Mouse (Mus musculus) heart, embryonic 15.5 days (tissue): ENCODE results near the gene Txnip. TPM values are rescaled to one million over a fixed set of nuclear protein-coding genes. Genes with fewer than 3 reads are reported as not detected.

Experiments
- ATAC-seq: fragments of 200-750 bp; cut with Nextera tagmentation; replicated peaks from 2 replicates; pipeline ENCODE4 v1.8.0; 2017; ENCODE audit warnings: low read depth, moderate TSS enrichment; ENCODE audit not compliant: insufficient number of reproducible peaks, insufficient read depth, low FRiP score
- H3K27ac ChIP-seq: fragments of 300-500 bp; sonication (generic); 2 replicates; pipeline ENCODE4 v1.5.1; 2015; ENCODE audit warnings: mild to moderate bottlenecking, inconsistent platforms
- H3K27me3 ChIP-seq: fragments of 300-500 bp; sonication (generic); 2 replicates; pipeline ENCODE4 v1.6.1; 2015; ENCODE audit warnings: inconsistent platforms
- H3K36me3 ChIP-seq: fragments of 300-500 bp; sonication (generic); 2 replicates; pipeline ENCODE4 v1.6.1; 2015; ENCODE audit warnings: mild to moderate bottlenecking, inconsistent platforms
- H3K4me1 ChIP-seq: fragments of 300-500 bp; sonication (generic); replicated peaks from 2 replicates; pipeline ENCODE4 v1.6.1; 2015; ENCODE audit warnings: inconsistent platforms
- H3K4me2 ChIP-seq: fragments of 300-500 bp; sonication (generic); 2 replicates; pipeline ENCODE4 v1.6.1; 2015; ENCODE audit warnings: inconsistent platforms, mild to moderate bottlenecking, moderate library complexity
- H3K4me3 ChIP-seq: fragments of 300-500 bp; sonication (generic); 2 replicates; pipeline ENCODE4 v1.5.1; 2015; ENCODE audit warnings: mild to moderate bottlenecking, inconsistent platforms
- H3K9ac ChIP-seq: fragments of 300-500 bp; sonication (generic); 2 replicates; pipeline ENCODE4 v1.6.1; 2015; ENCODE audit warnings: mild to moderate bottlenecking, inconsistent platforms
- H3K9me3 ChIP-seq: fragments of 300-500 bp; sonication (generic); replicated peaks from 2 replicates; pipeline ENCODE4 v1.6.1; 2016; ENCODE audit warnings: inconsistent platforms
- WGBS: fragments of 180-500 bp; shearing (Covaris S2); methylation state at CpG from one replicate; pipeline ENCODE4 v1.1.7; 2015; ENCODE audit warnings: mixed read lengths; 5-methylcytosine and 5-hydroxymethylcytosine counted together
- polyA plus RNA-seq: library from polyadenylated mRNA; unstranded; fragments of >200 nt; fragmentation: Nextera tagmentation; extraction: Ambion mirVana; gene quantifications from 2 replicates; pipeline ENCODE4 v1.2.1, GENCODE M21; 2015

The Txnip gene
- polyA plus RNA-seq, 1 experiment from 2014 or later, result 208 TPM

- Histone ChIP-seq H3K4me3 (no peak overlapping the region), H3K9ac (no peak overlapping the region), H3K4me2 (no peak overlapping the region), H3K27ac (peak overlapping the region; percentile 38; the same call in 1 of the 2 replicates), H3K36me3 (no peaks in the 10 kb centered on the region), H3K9me3 (no peaks in the 10 kb centered on the region), H3K27me3 (no peaks in the 10 kb centered on the region), H3K4me1 (peaks cover 48% of the 10 kb centered on the region)
- ATAC-seq, result no peak
- WGBS, result 72% methylated on average over 4 of the region's 4 CpGs
These were observed 21.5 kb downstream of the Txnip start for GRCm38 (mm10) chr3:96579239-96579750.

- Histone ChIP-seq H3K27me3 (no peaks in the 10 kb centered on the region), H3K4me2 (peak overlapping the region; percentile 59), H3K9ac (peak overlapping the region; percentile 43; the same call in 1 of the 2 replicates), H3K27ac (peak overlapping the region; percentile 3; the same call in 1 of the 2 replicates), H3K4me3 (peak overlapping the region; percentile 30), H3K4me1 (peaks cover 47% of the 10 kb centered on the region), H3K36me3 (no peaks in the 10 kb centered on the region), H3K9me3 (no peaks in the 10 kb centered on the region)
- 0 out of 2 replicates have a peak, but pooled peaks have one; percentile 8 for ATAC-seq
- 10% methylated on average over 16 of the region's 16 CpGs for WGBS
These were observed 22.2 kb downstream of the Txnip start for GRCm38 (mm10) chr3:96579885-96580454.

GRCm38 (mm10) chr3:96581141-96581540, 23.4 kb downstream of the Txnip start:
- no peak for ATAC-seq
- H3K4me2 ChIP-seq, result no peak overlapping the region
- no peak overlapping the region for H3K9ac ChIP-seq
- no peaks in the 10 kb centered on the region for H3K9me3 ChIP-seq
- no peak overlapping the region for H3K4me3 ChIP-seq
- no peaks in the 10 kb centered on the region for H3K36me3 ChIP-seq
- no peak overlapping the region for H3K27ac ChIP-seq
- H3K27me3 ChIP-seq, result no peaks in the 10 kb centered on the region
- H3K4me1 ChIP-seq, result peaks cover 35% of the 10 kb centered on the region
- 63% methylated on average over 6 of the region's 6 CpGs for WGBS

GRCm38 (mm10) chr3:96581771-96582515, 24.2 kb downstream of the Txnip start:
- H3K4me2 ChIP-seq, result no peak overlapping the region
- no peaks in the 10 kb centered on the region for H3K36me3 ChIP-seq
- H3K4me3 ChIP-seq, result no peak overlapping the region
- H3K4me1 ChIP-seq, result peaks cover 29% of the 10 kb centered on the region
- H3K27ac ChIP-seq, result no peak overlapping the region
- H3K9me3 ChIP-seq, result no peaks in the 10 kb centered on the region
- no peaks in the 10 kb centered on the region for H3K27me3 ChIP-seq
- H3K9ac ChIP-seq, result no peak overlapping the region
- ATAC-seq, result no peak
- 82% methylated on average over 16 of the region's 16 CpGs for WGBS

GRCm38 (mm10) chr3:96583386-96583785, 25.6 kb downstream of the Txnip start:
- no peak for ATAC-seq
- Histone ChIP-seq H3K36me3 (no peaks in the 10 kb centered on the region), H3K9ac (no peak overlapping the region), H3K4me2 (no peak overlapping the region), H3K4me1 (peaks cover 18% of the 10 kb centered on the region), H3K9me3 (no peaks in the 10 kb centered on the region), H3K27ac (no peak overlapping the region), H3K27me3 (no peaks in the 10 kb centered on the region), H3K4me3 (no peak overlapping the region)
- 89% methylated on average over 5 of the region's 5 CpGs for WGBS

- H3K9me3 ChIP-seq, result no peaks in the 10 kb centered on the region
These were observed 32.9 kb downstream of the Txnip start for GRCm38 (mm10) chr3:96590657-96591056.

GRCm38 (mm10) chr3:96593374-96593773, 35.6 kb downstream of the Txnip start:
- no peaks in the 10 kb centered on the region for H3K9me3 ChIP-seq
- H3K4me2 ChIP-seq, result peak overlapping the region; percentile 85
- H3K9ac ChIP-seq, result peak overlapping the region; percentile 88
- WGBS, result under 1% methylated on average over 10 of the region's 10 CpGs
- H3K27ac ChIP-seq, result peak overlapping the region; percentile 92
- peaks cover 43% of the 10 kb centered on the region for H3K4me1 ChIP-seq
- H3K36me3 ChIP-seq, result no peaks in the 10 kb centered on the region
- peak overlapping the region; percentile 85 for H3K4me3 ChIP-seq
- ATAC-seq, result no peak
- no peaks in the 10 kb centered on the region for H3K27me3 ChIP-seq

More at GRCm38 (mm10) chr3:96590657-96591056, 32.9 kb downstream of the Txnip start:
- Histone ChIP-seq H3K9ac (no peak overlapping the region), H3K4me3 (no peak overlapping the region), H3K4me1 (peaks cover 18% of the 10 kb centered on the region), H3K36me3 (no peaks in the 10 kb centered on the region), H3K27me3 (no peaks in the 10 kb centered on the region), H3K27ac (no peak overlapping the region), H3K4me2 (no peak overlapping the region)
- WGBS, result 81% methylated on average over 4 of the region's 4 CpGs
- ATAC-seq, result no peak

- H3K4me2 ChIP-seq, result peak within 1 kb of the TSS; percentile 85
- H3K9me3 ChIP-seq, result no peaks in the 10 kb centered on the region
- no peaks in the 10 kb centered on the region for H3K36me3 ChIP-seq
- peak within 1 kb of the TSS; percentile 92 for H3K27ac ChIP-seq
- no peaks in the 10 kb centered on the region for H3K27me3 ChIP-seq
- peak within 1 kb of the TSS; percentile 85 for H3K4me3 ChIP-seq
- peaks cover 49% of the 10 kb centered on the region for H3K4me1 ChIP-seq
- peak within 1 kb of the TSS; percentile 88 for H3K9ac ChIP-seq
- ATAC-seq, result peak; percentile 83
- WGBS, result under 1% methylated on average over 38 of the region's 38 CpGs
These were observed 36.2 kb downstream of the Txnip start, which contains the start of gene Polr3gl for GRCm38 (mm10) chr3:96593790-96594560. Gene Polr3gl, minus strand, starts transcription at chr3:96594181.

GRCm38 (mm10) chr3:96594851-96595250, 37.1 kb downstream of the Txnip start:
- Histone ChIP-seq H3K9me3 (no peaks in the 10 kb centered on the region), H3K4me3 (no peak overlapping the region), H3K36me3 (no peaks in the 10 kb centered on the region), H3K4me1 (peaks cover 49% of the 10 kb centered on the region), H3K4me2 (no peak overlapping the region), H3K9ac (no peak overlapping the region), H3K27ac (no peak overlapping the region), H3K27me3 (no peaks in the 10 kb centered on the region)
- WGBS, result 82% methylated on average over 5 of the region's 5 CpGs
- ATAC-seq, result no peak

- ATAC-seq, result no peak
- 0 out of 2 replicates have a peak overlapping the region, but pooled peaks have one; percentile 72 for H3K9ac ChIP-seq
- H3K27me3 ChIP-seq, result no peaks in the 10 kb centered on the region
- H3K4me2 ChIP-seq, result peak overlapping the region; percentile 90
- peak overlapping the region; percentile 64 for H3K4me3 ChIP-seq
- H3K9me3 ChIP-seq, result no peaks in the 10 kb centered on the region
- peak overlapping the region; percentile 80 for H3K27ac ChIP-seq
- peaks cover 57% of the 10 kb centered on the region for H3K4me1 ChIP-seq
- no peaks in the 10 kb centered on the region for H3K36me3 ChIP-seq
- 22% methylated on average over 6 of the region's 6 CpGs for WGBS
These were observed 37.9 kb downstream of the Txnip start for GRCm38 (mm10) chr3:96595661-96596060.

- Histone ChIP-seq H3K9me3 (no peaks in the 10 kb centered on the region), H3K9ac (peak within 1 kb of the TSS; percentile 72), H3K4me1 (peaks cover 57% of the 10 kb centered on the region), H3K27ac (peak within 1 kb of the TSS; percentile 80), H3K4me2 (peak within 1 kb of the TSS; percentile 90), H3K36me3 (no peaks in the 10 kb centered on the region), H3K27me3 (no peaks in the 10 kb centered on the region), H3K4me3 (peak within 1 kb of the TSS; percentile 64)
- ATAC-seq, result no peak
- WGBS, result 1% methylated on average over 20 of the region's 23 CpGs
These were observed 38.5 kb downstream of the Txnip start, which contains the start of gene Ankrd34a for GRCm38 (mm10) chr3:96596228-96596707. Gene Ankrd34a, plus strand, starts transcription at chr3:96596636.
